Mouse (Mus musculus) G1E (cell line): ENCODE measurements around the gene Fgfr2.

Source experiments
- GATA1 ChIP-seq: IDR thresholded peaks from 2 replicates; pipeline ENCODE4 v1.6.1; 2012; ENCODE audit warnings: borderline replicate concordance, low read length, inconsistent platforms, mixed read lengths
- POLR2AphosphoS5 ChIP-seq: IDR thresholded peaks from 2 replicates; pipeline ENCODE4 v1.6.1; 2012; ENCODE audit warnings: low read depth, low read length, inconsistent platforms; ENCODE audit not compliant: insufficient replicate concordance

DNA sequence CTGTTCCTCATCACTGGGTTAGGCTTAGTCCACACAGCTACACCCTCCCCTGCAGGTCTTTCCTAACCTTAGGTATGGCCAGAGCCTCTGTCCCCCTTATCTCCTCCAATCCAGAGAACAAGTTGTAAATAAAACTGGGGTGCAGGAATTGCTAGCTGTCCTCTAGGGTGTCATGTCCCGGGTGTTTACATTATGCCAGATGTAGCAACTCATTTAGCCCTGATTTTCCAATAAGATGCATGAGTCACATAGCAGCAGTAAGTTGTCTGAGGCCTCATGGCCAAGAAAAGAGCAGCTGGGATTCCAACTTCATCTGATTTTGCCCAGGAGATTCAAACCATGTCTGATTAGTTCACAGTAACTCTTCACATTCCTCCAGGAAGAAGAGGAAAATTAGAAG is 658.3 kb downstream of the Fgfr2 start:
- no peak for TF ChIP-seq GATA1
- TF ChIP-seq POLR2AphosphoS5: no peak
